Mouse (Mus musculus) erythroblast, embryonic 14.5 days (primary cell): ENCODE results near the gene Fbp1.

ENCODE experiments used
- GATA1 ChIP-seq: IDR thresholded peaks from 2 replicates; pipeline ENCODE4 v1.6.1; 2012; ENCODE audit warnings: low read length, inconsistent platforms, mixed read lengths
- TAL1 ChIP-seq: IDR thresholded peaks from 3 replicates; pipeline ENCODE4 v1.6.1; 2012; ENCODE audit warnings: low read length, inconsistent platforms, mixed read lengths

DNA sequence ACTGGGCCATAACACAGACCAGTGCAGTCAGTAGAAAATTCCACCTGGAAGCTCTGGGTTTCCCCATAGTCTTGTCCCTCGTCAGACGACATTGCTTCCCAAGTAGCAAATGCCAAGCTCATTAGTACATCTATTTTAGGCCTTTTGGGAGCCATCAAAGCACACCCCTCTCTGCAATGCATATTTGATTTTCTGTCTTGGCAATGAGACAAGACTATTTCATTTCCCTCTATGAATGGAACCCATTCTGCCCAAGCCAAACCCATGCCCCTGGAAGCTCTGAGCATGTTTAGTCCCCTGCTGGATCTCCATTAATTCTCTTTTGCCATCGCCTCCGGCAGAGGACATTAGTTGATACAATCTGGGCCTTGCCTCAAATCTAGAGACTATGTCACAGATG, 21.3 kb downstream of the Fbp1 start:
- TF ChIP-seq GATA1 (no peak), TAL1 (no peak)
